Mouse (Mus musculus) lung, embryonic 15.5 days (tissue): ENCODE data around the gene Glyctk. TPM values are rescaled to one million over a fixed set of nuclear protein-coding genes. Genes with fewer than 3 reads are reported as not detected.

Source experiments
- ATAC-seq: fragments of 200-750 bp; cut with Nextera tagmentation; 2 replicates; pipeline ENCODE4 v1.8.0; 2017; ENCODE audit warnings: moderate number of reproducible peaks, borderline replicate concordance; ENCODE audit not compliant: low FRiP score, low TSS enrichment; ENCODE audit errors: extremely low read depth
- H3K27ac ChIP-seq: fragments of 300-500 bp; sonication (generic); 2 replicates; pipeline ENCODE4 v1.5.1; 2015; ENCODE audit warnings: moderate library complexity, mild to moderate bottlenecking, inconsistent platforms
- H3K27me3 ChIP-seq: fragments of 300-500 bp; sonication (generic); 2 replicates; pipeline ENCODE4 v1.6.1; 2015; ENCODE audit warnings: inconsistent platforms
- H3K36me3 ChIP-seq: fragments of 300-500 bp; sonication (generic); 2 replicates; pipeline ENCODE4 v1.6.1; 2015; ENCODE audit warnings: inconsistent platforms
- H3K4me1 ChIP-seq: fragments of 300-500 bp; sonication (generic); 2 replicates; pipeline ENCODE4 v1.6.1; 2015; ENCODE audit warnings: inconsistent platforms
- H3K4me2 ChIP-seq: fragments of 300-500 bp; sonication (generic); 2 replicates; pipeline ENCODE4 v1.6.1; 2015; ENCODE audit warnings: inconsistent platforms, mild to moderate bottlenecking, moderate library complexity
- H3K4me3 ChIP-seq: fragments of 300-500 bp; sonication (generic); 2 replicates; pipeline ENCODE4 v1.5.1; 2015; ENCODE audit warnings: mild to moderate bottlenecking, inconsistent platforms
- H3K9ac ChIP-seq: fragments of 300-500 bp; sonication (generic); 2 replicates; pipeline ENCODE4 v1.6.1; 2015; ENCODE audit warnings: inconsistent platforms
- H3K9me3 ChIP-seq: fragments of 300-500 bp; sonication (generic); 2 replicates; pipeline ENCODE4 v1.6.1; 2016; ENCODE audit warnings: inconsistent platforms
- WGBS: fragments of 180-500 bp; shearing (Covaris S2); methylation state at CpG from one replicate; pipeline ENCODE4 v1.1.7; 2015; 5-methylcytosine and 5-hydroxymethylcytosine counted together
- polyA plus RNA-seq: library from polyadenylated mRNA; unstranded; fragments of >200 nt; fragmentation: Nextera tagmentation; extraction: Ambion mirVana; gene quantifications from 2 replicates; pipeline ENCODE4 v1.2.1, GENCODE M21; 2015

The Glyctk gene
- polyA plus RNA-seq = 1.4 and 1.7 TPM in 2 replicates

DNA sequence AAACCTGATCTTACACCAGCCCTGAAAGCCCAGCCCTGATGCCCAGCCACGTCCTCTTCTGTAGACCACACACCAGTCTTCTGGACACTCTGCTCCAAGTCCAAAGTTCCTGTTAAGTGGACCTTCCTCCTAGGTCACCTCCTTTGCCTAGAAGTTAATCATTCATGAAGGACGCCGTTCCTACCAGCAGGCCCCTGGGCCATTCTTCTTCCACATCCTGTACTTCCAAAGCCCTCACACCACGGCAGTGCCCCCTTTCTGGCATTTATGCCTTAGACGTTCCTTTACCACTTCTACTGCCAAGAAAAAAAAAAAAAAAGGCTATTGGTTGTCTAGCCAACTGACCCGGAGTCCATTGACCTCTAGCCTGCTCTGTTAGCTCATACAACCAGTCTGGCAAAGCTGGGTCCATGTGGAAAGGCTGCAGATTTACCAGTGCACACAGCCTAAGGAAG is at the start of gene Glyctk:
Gene Glyctk (minus strand): TSS at position 102 of the 455 bp plus-strand sequence.
- no peak for ATAC-seq
- H3K27ac ChIP-seq = no peak within 1 kb of the TSS
- no peaks in the 10 kb centered on the region for H3K9me3 ChIP-seq
- 69% methylated on average over 6 of the region's 6 CpGs for WGBS
- H3K4me3 ChIP-seq = no peak within 1 kb of the TSS
- no peak within 1 kb of the TSS for H3K9ac ChIP-seq
- H3K27me3 ChIP-seq = 0 out of 2 replicates have a peak, but pooled peaks cover 2% of the 10 kb centered on the region
- H3K36me3 ChIP-seq = no peaks in the 10 kb centered on the region
- H3K4me1 ChIP-seq = no peaks in the 10 kb centered on the region; the same call in 1 of the 2 replicates
- H3K4me2 ChIP-seq = no peak within 1 kb of the TSS

DNA sequence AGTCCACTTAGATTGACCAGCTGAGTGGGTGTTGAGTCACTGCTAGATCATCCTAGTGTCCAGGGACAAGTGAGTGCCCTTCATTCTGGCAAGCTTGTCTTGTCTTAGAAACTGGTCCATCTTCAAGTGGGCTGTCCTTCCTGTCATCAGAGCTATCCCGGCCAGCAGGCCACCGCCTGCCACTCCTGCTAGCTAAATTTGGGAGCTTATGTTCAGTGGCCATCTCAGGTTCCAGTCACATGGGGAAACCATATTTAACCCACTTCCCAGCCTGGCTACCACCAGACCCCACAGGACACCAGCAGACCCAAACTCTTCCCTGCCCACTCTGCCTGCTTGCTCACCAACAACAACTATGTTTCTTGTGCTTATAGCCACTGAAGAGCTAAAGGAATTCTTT is 48.6 kb upstream of the Glyctk start:
- H3K27ac ChIP-seq = no peak overlapping the region

DNA sequence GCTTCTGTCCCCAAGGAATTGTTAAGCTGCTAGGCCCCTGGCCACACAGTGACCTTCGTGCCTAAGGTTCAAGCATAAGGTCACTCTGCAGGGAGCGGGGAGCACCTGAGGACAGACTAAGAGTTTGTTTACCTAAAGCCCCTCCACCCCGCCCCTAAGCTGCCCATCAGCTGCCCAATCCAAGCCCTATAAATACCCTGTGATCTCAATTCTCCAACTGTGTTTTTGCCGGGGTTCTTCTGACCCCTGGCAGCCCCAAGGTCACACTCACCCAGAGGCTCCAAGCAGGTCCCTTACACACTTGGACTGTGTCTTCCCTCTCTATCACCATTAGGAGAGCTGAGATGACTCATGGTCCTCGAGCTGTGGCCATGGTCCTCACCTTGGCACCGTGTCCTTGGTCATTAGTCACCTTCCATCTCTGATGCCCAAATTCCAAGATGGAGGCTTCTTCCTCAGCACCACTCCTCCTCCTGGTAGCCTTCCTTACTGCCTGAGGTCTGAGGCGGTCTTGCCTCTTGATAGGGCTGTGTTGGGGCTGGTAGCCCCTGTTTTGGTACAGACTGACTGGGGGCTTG is 47.9 kb upstream of the Glyctk start:
- no peaks in the 10 kb centered on the region for H3K36me3 ChIP-seq
- no peak overlapping the region for H3K4me3 ChIP-seq
- no peak overlapping the region for H3K4me2 ChIP-seq
- H3K9me3 ChIP-seq = no peaks in the 10 kb centered on the region
- H3K27me3 ChIP-seq = no peaks in the 10 kb centered on the region
- ATAC-seq = no peak
- peaks cover 31% of the 10 kb centered on the region for H3K4me1 ChIP-seq
- H3K27ac ChIP-seq = no peak overlapping the region
- WGBS = 66% methylated on average over 7 of the region's 7 CpGs
- H3K9ac ChIP-seq = no peak overlapping the region

More for the DNA sequence above, 48.6 kb upstream of the Glyctk start:
- no peaks in the 10 kb centered on the region for H3K27me3 ChIP-seq
- WGBS = 76% methylated on average over 2 of the region's 2 CpGs
- H3K4me3 ChIP-seq = no peak overlapping the region
- no peaks in the 10 kb centered on the region for H3K9me3 ChIP-seq
- H3K36me3 ChIP-seq = no peaks in the 10 kb centered on the region
- H3K4me2 ChIP-seq = no peak overlapping the region
- H3K9ac ChIP-seq = no peak overlapping the region
- no peak for ATAC-seq
- peaks cover 34% of the 10 kb centered on the region for H3K4me1 ChIP-seq

DNA sequence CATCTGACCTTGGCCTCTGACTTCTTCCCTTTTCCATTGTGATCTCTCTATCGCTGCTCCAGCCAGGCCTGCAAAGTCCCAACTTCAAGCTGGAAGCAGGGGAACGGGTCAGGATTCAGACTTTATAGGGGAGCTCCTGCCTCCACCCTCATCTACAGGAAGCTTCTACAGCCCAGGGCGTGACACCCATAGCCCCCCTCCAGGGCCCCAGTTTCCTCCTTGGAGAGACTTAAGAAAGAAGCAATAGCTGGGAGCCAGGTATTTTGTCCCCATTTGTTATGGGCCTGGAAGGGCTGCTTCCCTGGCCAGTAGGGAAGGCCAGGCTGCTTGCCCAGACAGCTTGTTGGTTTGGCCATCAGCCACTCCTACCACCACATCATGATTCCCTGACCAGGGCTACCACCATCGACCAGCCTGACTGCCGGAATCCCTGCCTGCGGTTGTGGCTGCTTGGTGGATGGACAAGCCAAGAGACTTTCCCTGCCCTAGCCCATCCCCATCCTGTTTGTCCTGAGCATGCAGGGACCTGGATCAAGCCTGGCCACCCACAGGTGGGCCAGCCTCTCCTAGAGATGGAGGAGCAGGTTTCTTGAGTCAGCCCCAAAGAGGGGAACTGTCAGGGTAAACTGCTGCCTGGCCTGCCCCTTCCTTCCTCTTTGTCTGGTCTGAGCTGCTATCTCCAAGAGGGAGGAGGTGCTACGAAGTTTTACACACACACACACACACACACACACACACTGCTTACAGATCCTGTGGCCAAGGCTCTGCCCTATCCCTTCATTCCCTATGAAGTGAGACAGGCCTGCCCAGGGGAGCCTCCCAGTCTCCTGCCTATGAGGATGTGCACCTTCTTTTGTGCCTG is 46.3 kb upstream of the Glyctk start:
- peak overlapping the region; percentile 65 for H3K4me2 ChIP-seq
- ATAC-seq = no peak
- 54% methylated on average over 7 of the region's 7 CpGs for WGBS
- peak overlapping the region; percentile 32; the same call in 1 of the 2 replicates for H3K27ac ChIP-seq
- no peaks in the 10 kb centered on the region for H3K27me3 ChIP-seq
- H3K4me3 ChIP-seq = peak overlapping the region; percentile 53
- H3K36me3 ChIP-seq = no peaks in the 10 kb centered on the region
- no peaks in the 10 kb centered on the region for H3K9me3 ChIP-seq
- H3K4me1 ChIP-seq = peaks cover 40% of the 10 kb centered on the region
- H3K9ac ChIP-seq = peak overlapping the region; percentile 68

DNA sequence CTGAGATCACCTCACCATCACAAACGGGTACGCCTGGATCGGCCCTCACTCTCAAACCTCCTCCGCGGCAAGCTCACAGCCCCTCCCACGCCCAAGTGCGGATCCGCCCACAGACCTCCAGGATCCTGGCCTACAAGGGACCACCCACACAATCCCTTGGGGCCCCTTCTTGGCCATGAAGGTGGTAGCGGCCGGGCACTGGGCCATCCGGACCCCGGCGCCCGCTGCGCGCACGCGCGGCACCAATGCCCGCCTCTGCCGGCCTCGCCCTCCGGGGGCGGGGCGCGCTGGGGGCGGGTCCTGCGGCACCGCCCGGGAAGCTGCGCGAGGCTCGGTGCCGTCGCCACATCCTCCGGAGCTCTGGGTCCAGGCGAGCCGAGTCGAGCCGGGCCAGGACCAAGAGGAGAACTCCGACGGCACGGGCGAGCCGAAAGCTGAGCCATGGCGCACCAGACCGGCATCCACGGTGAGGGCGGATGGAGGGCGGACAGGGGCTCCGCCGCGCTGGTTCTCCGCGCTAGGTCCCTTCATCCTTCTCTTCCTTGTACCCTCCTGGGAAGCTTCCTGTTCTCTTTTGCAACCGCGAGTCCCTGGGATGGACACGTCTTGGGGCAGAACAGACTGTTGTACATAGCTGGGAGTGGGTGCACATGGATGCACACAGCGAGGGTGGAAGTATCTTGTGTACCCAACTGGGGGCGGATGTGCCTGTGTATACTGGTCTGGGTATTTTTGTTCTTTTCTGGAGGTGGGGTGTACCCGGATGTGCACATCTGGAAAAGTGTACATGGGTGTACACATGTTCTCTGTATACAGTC is 45.1 kb upstream of the Glyctk start, which contains the start of gene Twf2:
Gene Twf2 (plus strand): TSS at position 290 of the 818 bp plus-strand sequence.
- Histone ChIP-seq H3K9me3 (no peaks in the 10 kb centered on the region), H3K9ac (peak within 1 kb of the TSS; percentile 68), H3K36me3 (no peaks in the 10 kb centered on the region), H3K27me3 (no peaks in the 10 kb centered on the region), H3K27ac (peak within 1 kb of the TSS; percentile 57), H3K4me1 (peaks cover 38% of the 10 kb centered on the region), H3K4me3 (peak within 1 kb of the TSS; percentile 53), H3K4me2 (peak within 1 kb of the TSS; percentile 65)
- peak; percentile 87 for ATAC-seq
- 2% methylated on average over 61 of the region's 61 CpGs for WGBS

DNA sequence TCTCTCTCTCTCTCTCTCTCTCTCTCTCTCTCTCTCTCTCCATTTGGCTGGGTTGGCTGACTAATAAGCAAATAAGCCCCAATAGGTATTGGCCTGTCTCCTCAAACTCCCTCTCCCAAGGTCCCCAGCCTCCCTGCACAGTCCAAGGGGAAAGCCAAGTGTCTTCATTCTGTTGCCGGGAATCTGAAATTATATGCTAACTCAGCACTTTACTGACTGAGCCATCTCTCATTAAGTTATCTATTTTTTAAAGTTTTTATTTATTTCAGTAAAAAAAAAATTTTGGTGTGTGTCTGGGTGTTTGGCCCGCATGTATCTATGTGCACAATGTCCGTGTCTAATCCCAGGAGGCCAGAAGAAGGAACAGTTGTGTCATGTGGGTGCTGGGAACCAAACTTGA is 44.0 kb upstream of the Glyctk start:
- WGBS = 73% methylated on average over 3 of the region's 3 CpGs
- peaks cover 43% of the 10 kb centered on the region for H3K4me1 ChIP-seq
- H3K4me2 ChIP-seq = peak overlapping the region; percentile 65
- ATAC-seq = no peak
- H3K9ac ChIP-seq = no peak overlapping the region
- peaks cover 2% of the 10 kb centered on the region; the same call in 1 of the 2 replicates for H3K36me3 ChIP-seq
- H3K27me3 ChIP-seq = no peaks in the 10 kb centered on the region
- no peaks in the 10 kb centered on the region for H3K9me3 ChIP-seq
- no peak overlapping the region for H3K27ac ChIP-seq
- H3K4me3 ChIP-seq = no peak overlapping the region

DNA sequence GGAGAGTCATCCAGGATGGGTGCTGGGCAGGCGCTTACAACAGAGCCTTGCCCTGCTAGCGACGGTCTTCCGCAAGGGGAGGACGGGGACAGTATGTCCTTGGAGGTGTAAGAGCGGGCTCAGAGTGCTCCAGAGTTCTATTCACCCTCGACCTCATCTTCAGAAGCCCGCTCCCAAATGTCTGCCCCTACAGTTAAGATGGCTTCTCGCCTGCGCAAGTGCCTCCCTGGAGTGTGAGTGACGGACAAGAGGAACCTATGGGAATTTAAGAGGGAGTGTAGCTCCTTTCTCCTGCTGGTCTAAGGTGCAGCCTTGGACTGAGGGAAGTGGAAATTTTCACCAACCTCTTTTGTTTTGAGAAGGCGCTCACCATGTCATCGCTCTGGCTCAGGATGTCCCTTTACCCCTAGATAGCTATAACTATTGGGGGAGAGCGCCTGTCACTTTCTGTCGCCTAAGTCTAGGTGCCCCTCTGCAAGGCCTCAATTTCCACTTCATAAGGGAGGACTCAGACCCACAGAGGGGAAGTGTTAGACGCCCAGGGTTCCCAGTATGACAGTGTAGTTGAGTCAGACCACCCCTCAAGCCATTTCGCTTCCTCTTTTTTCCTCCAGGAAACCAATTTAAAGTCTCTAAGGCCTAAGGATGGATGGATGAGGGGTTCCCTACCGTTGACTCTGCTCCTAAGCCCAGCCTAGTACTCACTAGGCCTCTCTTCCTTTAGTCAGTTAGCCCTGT is 41.8 kb upstream of the Glyctk start, which contains the start of gene Ppm1m:
Gene Ppm1m (minus strand): TSS at position 212 of the 738 bp plus-strand sequence.
- H3K36me3 ChIP-seq = peaks cover 12% of the 10 kb centered on the region; the same call in 1 of the 2 replicates
- no peaks in the 10 kb centered on the region for H3K9me3 ChIP-seq
- peak within 1 kb of the TSS; percentile 76 for H3K9ac ChIP-seq
- ATAC-seq = peak; percentile 5; the same call in 1 of the 2 replicates
- H3K4me3 ChIP-seq = peak within 1 kb of the TSS; percentile 66
- WGBS = 45% methylated on average over 18 of the region's 18 CpGs
- H3K27me3 ChIP-seq = no peaks in the 10 kb centered on the region
- peak within 1 kb of the TSS; percentile 50 for H3K27ac ChIP-seq
- H3K4me2 ChIP-seq = peak within 1 kb of the TSS; percentile 69
- H3K4me1 ChIP-seq = peaks cover 33% of the 10 kb centered on the region

DNA sequence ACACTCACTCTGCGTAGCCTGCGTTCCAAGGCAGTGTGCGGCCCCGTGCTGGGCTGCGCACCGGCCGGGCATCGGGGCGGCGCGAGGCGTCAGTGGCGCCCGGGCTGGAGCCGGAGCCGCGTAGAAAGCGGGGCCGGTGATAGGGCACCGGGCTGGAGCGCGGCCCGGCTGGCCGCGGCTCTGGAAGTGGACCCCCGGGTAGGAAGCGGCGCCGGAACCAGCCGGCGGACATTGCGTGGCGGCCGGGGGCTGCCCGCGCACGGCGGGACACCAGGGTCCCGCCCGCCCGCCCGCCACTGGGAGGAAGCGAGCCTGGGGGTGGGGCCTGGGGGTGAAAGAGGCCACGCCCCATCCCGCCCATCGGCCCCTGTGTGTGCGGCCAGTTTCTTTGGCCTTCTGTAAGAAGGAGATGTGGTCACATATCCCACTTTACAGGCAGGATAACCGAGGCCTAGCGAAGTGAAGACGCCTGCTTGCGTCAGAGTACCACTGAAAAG is 41.1 kb upstream of the Glyctk start:
- Histone ChIP-seq H3K27me3 (no peaks in the 10 kb centered on the region), H3K36me3 (peaks cover 14% of the 10 kb centered on the region; the same call in 1 of the 2 replicates), H3K27ac (peak overlapping the region; percentile 50), H3K4me1 (peaks cover 26% of the 10 kb centered on the region), H3K4me3 (peak overlapping the region; percentile 66), H3K9me3 (no peaks in the 10 kb centered on the region), H3K9ac (peak overlapping the region; percentile 76), H3K4me2 (peak overlapping the region; percentile 69)
- 2% methylated on average over 38 of the region's 51 CpGs for WGBS
- ATAC-seq = peak; percentile 58

DNA sequence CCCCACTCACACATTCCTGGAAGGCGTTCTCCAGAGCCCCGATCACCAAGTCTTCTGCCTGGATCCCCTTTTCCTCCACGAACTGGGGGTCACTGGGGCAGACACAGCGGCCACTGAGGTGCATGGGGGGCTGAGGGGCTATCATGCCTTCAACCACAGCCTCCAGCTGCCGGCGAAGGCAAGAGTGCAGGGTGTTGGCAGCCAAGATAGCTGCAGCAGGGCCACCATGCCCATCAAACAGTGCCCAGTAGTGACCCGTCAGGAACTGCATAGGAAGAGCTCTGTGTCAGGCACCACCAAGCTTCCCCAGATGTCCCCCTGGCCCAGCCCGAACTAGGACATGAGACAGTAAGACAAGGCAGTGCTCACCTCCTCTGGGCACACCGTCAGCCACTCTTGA is 39.8 kb upstream of the Glyctk start:
- H3K9ac ChIP-seq = no peak overlapping the region
- WGBS = 88% methylated on average over 9 of the region's 9 CpGs
- H3K4me3 ChIP-seq = 0 out of 2 replicates have a peak overlapping the region, but pooled peaks have one; percentile 66
- peaks cover 17% of the 10 kb centered on the region for H3K4me1 ChIP-seq
- no peak overlapping the region for H3K27ac ChIP-seq
- no peaks in the 10 kb centered on the region for H3K27me3 ChIP-seq
- H3K4me2 ChIP-seq = peak overlapping the region; percentile 69
- no peak for ATAC-seq
- H3K36me3 ChIP-seq = peaks cover 23% of the 10 kb centered on the region
- H3K9me3 ChIP-seq = no peaks in the 10 kb centered on the region

DNA sequence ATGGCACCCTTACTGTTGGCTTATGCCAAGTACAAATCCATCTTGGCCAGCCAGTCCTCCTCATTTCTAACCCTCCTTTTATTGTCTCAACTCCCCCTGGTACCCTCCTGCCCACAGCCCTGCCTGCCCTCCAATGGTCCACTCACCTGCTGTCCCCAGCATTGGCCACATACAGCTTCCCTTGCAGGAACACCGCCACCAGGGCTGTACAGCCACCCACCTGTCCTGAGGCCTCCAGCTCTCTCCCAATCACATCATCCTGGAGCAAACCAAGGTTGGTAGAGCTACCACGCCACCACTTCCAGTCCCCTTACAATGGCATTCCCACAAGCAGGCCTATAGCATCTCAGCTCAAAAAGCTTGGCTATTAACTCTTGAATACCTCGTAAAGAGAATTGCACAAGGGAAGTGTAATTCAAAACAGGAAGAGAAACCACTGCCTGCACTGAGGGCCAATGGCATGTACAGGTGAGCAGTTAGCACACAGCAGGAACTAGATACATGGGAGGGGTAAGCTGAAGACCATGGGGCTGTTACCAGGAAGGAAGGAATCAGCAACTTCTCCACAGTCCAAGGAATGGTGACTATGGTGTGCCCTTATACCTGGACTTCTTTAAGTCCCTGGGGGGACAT is 39.3 kb upstream of the Glyctk start:
- no peak overlapping the region for H3K9ac ChIP-seq
- no peaks in the 10 kb centered on the region for H3K27me3 ChIP-seq
- peaks cover 17% of the 10 kb centered on the region for H3K4me1 ChIP-seq
- H3K4me3 ChIP-seq = no peak overlapping the region
- peaks cover 28% of the 10 kb centered on the region for H3K36me3 ChIP-seq
- H3K4me2 ChIP-seq = peak overlapping the region; percentile 69
- no peak overlapping the region for H3K27ac ChIP-seq
- WGBS = 83% methylated on average over 3 of the region's 3 CpGs
- ATAC-seq = no peak
- no peaks in the 10 kb centered on the region for H3K9me3 ChIP-seq
